Comparison of ENCODE assay signal across 8 mouse cellular contexts in genomic region chr11:19020371-19020824, GRCm38 (mm10). TPM values are rescaled to one million over a fixed set of nuclear protein-coding genes. Genes with fewer than 3 reads are reported as not detected.
DNase-seq lines count a peak whose midpoint lies in the region; ATAC-seq and TF ChIP-seq lines count a peak whose summit lies in the region.

No protein-coding gene starts in this region.

- TF ChIP-seq CTCF in forebrain, postnatal 0 days (IDR thresholded peaks at IDR 0.05; ENCODE audit: low read depth): peak; percentile 55
- peak; percentile 39; the same call in 1 of the 2 replicates for TF ChIP-seq CTCF in lung, embryonic 14.5 days (IDR thresholded peaks at IDR 0.05; ENCODE audit: low read depth)
- TF ChIP-seq CTCF in olfactory bulb, adult 2 months (IDR thresholded peaks at IDR 0.05; ENCODE audit: insufficient read depth, low read depth, low read length): no peak

- no peak overlapping the region for H3K9ac ChIP-seq in ES-E14 (ENCODE audit: insufficient read depth, low read depth, low read length, poor library complexity, severe bottlenecking)
- peak overlapping the region; percentile 67; the same call in 1 of the 2 replicates for H3K9ac ChIP-seq in forebrain, postnatal 0 days
- peak overlapping the region; percentile 86 for H3K9ac ChIP-seq in lung, embryonic 14.5 days

- H3K27me3 ChIP-seq in forebrain, postnatal 0 days (ENCODE audit: insufficient read depth, low read length): peaks cover 30% of the 10 kb centered on the region
- H3K27me3 ChIP-seq in lung, embryonic 14.5 days (ENCODE audit: insufficient read depth, low read length): no peaks in the 10 kb centered on the region

- intact Hi-C loops in heart, postnatal 36 days (cut with DNase I): loop anchor here (2.0 to 10.0 kb wide), 7 partner anchors 144 to 1558 kb away; partner anchors contain the start of gene Etaa1

- H3K9me3 ChIP-seq in ES-E14 (ENCODE audit: control insufficient read depth, insufficient read depth, low read depth, low read length): no peaks in the 10 kb centered on the region
- H3K9me3 ChIP-seq in forebrain, postnatal 0 days (ENCODE audit: low read length): no peaks in the 10 kb centered on the region
- H3K9me3 ChIP-seq in lung, embryonic 14.5 days (ENCODE audit: low read depth, low read length): no peaks in the 10 kb centered on the region

- H3K4me1 ChIP-seq in ES-E14 (ENCODE audit: control insufficient read depth in 2 of 2, insufficient read depth in 2 of 2, low read length in 2 of 2, poor library complexity in 1 of 2): peaks cover 0 to 3% of the 10 kb centered on the region in 2 experiments; a peak in 1 of 4 replicates
- peaks cover 4% of the 10 kb centered on the region; the same call in 1 of the 2 replicates for H3K4me1 ChIP-seq in forebrain, postnatal 0 days (ENCODE audit: insufficient read depth)
- peaks cover 18% of the 10 kb centered on the region for H3K4me1 ChIP-seq in lung, embryonic 14.5 days (ENCODE audit: insufficient read depth)
- H3K4me1 ChIP-seq in olfactory bulb, adult 2 months (ENCODE audit: control insufficient read depth, insufficient read depth, low read length): peaks cover 7% of the 10 kb centered on the region

- peak; percentile 92 for ATAC-seq in forebrain, postnatal 0 days
- ATAC-seq in lung, embryonic 14.5 days (ENCODE audit: insufficient read depth): peak; percentile 80

- in situ Hi-C loops in ES-E14 (cut with MboI; ENCODE audit: low sequenced_read_pairs in 2 of 2, unreplicated experiment in 2 of 2): no loop called here

- H3K4me3 ChIP-seq in ES-E14 (ENCODE audit: insufficient read depth in 1 of 2, low read depth in 1 of 2, low read length in 2 of 2, poor library complexity in 1 of 2, severe bottlenecking in 1 of 2): peak overlapping the region; percentile 57 to 62
- peak overlapping the region; percentile 56 for H3K4me3 ChIP-seq in forebrain, postnatal 0 days (ENCODE audit: low read depth, low read length)
- peak overlapping the region; percentile 62 for H3K4me3 ChIP-seq in lung, embryonic 14.5 days (ENCODE audit: low read depth, low read length)
- H3K4me3 ChIP-seq in olfactory bulb, adult 2 months (ENCODE audit: insufficient read depth, low read depth, low read length): peak overlapping the region; percentile 52

- no peaks in the 10 kb centered on the region for H3K36me3 ChIP-seq in ES-E14 (ENCODE audit: control insufficient read depth, insufficient read depth, low read length, poor library complexity, severe bottlenecking)
- H3K36me3 ChIP-seq in forebrain, postnatal 0 days (ENCODE audit: insufficient read depth): no peaks in the 10 kb centered on the region
- peaks cover 8% of the 10 kb centered on the region; the same call in 1 of the 2 replicates for H3K36me3 ChIP-seq in lung, embryonic 14.5 days (ENCODE audit: insufficient read depth)

- TF ChIP-seq POLR2A in olfactory bulb, adult 2 months (IDR thresholded peaks at IDR 0.05; ENCODE audit: insufficient read depth, low read depth, low read length): peak; percentile 46

- under 1% methylated on average over 25 of the region's 25 CpGs for WGBS in forebrain, postnatal 0 days
- WGBS in lung, embryonic 14.5 days: under 1% methylated on average over 25 of the region's 25 CpGs
- WGBS in olfactory bulb, adult 2 months: under 1% methylated on average over 25 of the region's 25 CpGs

- no peak overlapping the region for H3K27ac ChIP-seq in ES-E14 (ENCODE audit: insufficient read depth, low read depth, low read length, poor library complexity, severe bottlenecking)
- peak overlapping the region; percentile 86 for H3K27ac ChIP-seq in forebrain, postnatal 0 days (ENCODE audit: low read depth, low read length)
- H3K27ac ChIP-seq in lung, embryonic 14.5 days (ENCODE audit: low read depth): peak overlapping the region; percentile 100
- H3K27ac ChIP-seq in olfactory bulb, adult 2 months (ENCODE audit: insufficient read depth, low read depth, low read length): peak overlapping the region; percentile 85

- peak overlapping the region; percentile 91 for H3K4me2 ChIP-seq in forebrain, postnatal 0 days (ENCODE audit: low read depth)
- H3K4me2 ChIP-seq in lung, embryonic 14.5 days: peak overlapping the region; percentile 62

- peak; percentile 82 for DNase-seq in ES-E14 (ENCODE audit: low read depth, low spot score)
- DNase-seq in cerebellum, adult 11-12 months: peak; percentile 97
- peak; percentile 94 for DNase-seq in forebrain, postnatal 0 days
- DNase-seq in heart, postnatal 36 days: peak; percentile 91 to 93
- peak; percentile 86 for DNase-seq in layer of hippocampus, adult 8-10 months (ENCODE audit: low spot score in 2 of 2)
- peak; percentile 98 for DNase-seq in lung, embryonic 14.5 days
- peak; percentile 34 to 36 for DNase-seq in thymus, adult 18-20 months

TF ChIP-seq in ES-E14, 5 proteins besides CTCF, POLR2A, EP300 and RAD21:
- TF ChIP-seq MAFK (IDR thresholded peaks at IDR 0.05; ENCODE audit: insufficient read depth, low read depth, low read length) (no peak), HCFC1 (IDR thresholded peaks at IDR 0.05; ENCODE audit: borderline replicate concordance, insufficient read depth, low read length) (no peak), CHD2 (IDR thresholded peaks at IDR 0.05; ENCODE audit: low read depth, low read length) (no peak; the same call in 1 of the 2 replicates), ZC3H11A (IDR thresholded peaks at IDR 0.05; ENCODE audit: borderline replicate concordance, low read depth, low read length) (no peak), ZNF384 (IDR thresholded peaks at IDR 0.05; ENCODE audit: low read depth, low read length) (no peak)

RNA-seq across cellular contexts. Expression of gene Meis1, which starts 1.6 kb away (rescaled TPM):
- total RNA-seq in ES-E14 (2012; rRNA removed): 2.5 and 6.2 TPM in 2 replicates
- total RNA-seq in forebrain, postnatal 0 days (2014; rRNA removed): 15.8 and 16.9 TPM in 2 replicates
- polyA plus RNA-seq in forebrain, postnatal 0 days (2015; fragmentation: Nextera tagmentation; extraction: Ambion mirVana): 11.4 and 12.5 TPM in 2 replicates
- total RNA-seq in heart, postnatal 36 days (2021): 10 to 100 TPM; 22.4 to 31.4 TPM
- total RNA-seq in layer of hippocampus, adult 8-10 months (2022): 1 to 10 TPM; 2.2 to 3.0 (median 2.6) TPM
- polyA plus RNA-seq in lung, embryonic 14.5 days (2014; fragmentation: Nextera tagmentation; extraction: Ambion mirVana): 122 and 132 TPM in 2 replicates
- not detected in 2 replicates for polyA plus RNA-seq in olfactory bulb, adult 2 months (2012; ENCODE audit: insufficient read depth, insufficient read length, low replicate concordance, missing spikeins)

Comparison
In these comparisons a context has a peak if more than half of its experiments do, and no peak if none do; other contexts are left out.
1. DNase-seq: peak in every context shown above with its lines; median percentile 98 in lung, embryonic 14.5 days; 97 in cerebellum, adult 11-12 months; 94 in forebrain, postnatal 0 days; 92 in heart, postnatal 36 days; 86 in layer of hippocampus, adult 8-10 months; 82 in ES-E14; 35 in thymus, adult 18-20 months.